Mouse (Mus musculus) erythroblast, embryonic 14.5 days (primary cell): Measurements from ENCODE around the gene Inpp4a. TPM values are rescaled to one million over a fixed set of nuclear protein-coding genes. Genes with fewer than 3 reads are reported as not detected.
A peak's percentile ranks its signal among the peaks of the same experiment; 100 is the strongest.

Experiments used
- H3K27me3 ChIP-seq: 2 replicates; pipeline ENCODE4 v1.6.1; 2012; ENCODE audit warnings: inconsistent platforms; ENCODE audit not compliant: control insufficient read depth
- H3K36me3 ChIP-seq: 2 replicates; pipeline ENCODE4 v1.6.1; 2012; ENCODE audit warnings: mild to moderate bottlenecking, inconsistent platforms; ENCODE audit not compliant: control insufficient read depth
- H3K4me1 ChIP-seq: 2 replicates; pipeline ENCODE4 v1.6.1; 2012; ENCODE audit warnings: inconsistent platforms; ENCODE audit not compliant: control insufficient read depth
- H3K4me3 ChIP-seq: replicated peaks from 2 replicates; pipeline ENCODE3; 2012; ENCODE audit warnings: moderate library complexity, mild to moderate bottlenecking, inconsistent platforms
- H3K9me3 ChIP-seq: 2 replicates; pipeline ENCODE4 v1.6.1; 2012; ENCODE audit warnings: low read length, inconsistent platforms, mixed read lengths; ENCODE audit not compliant: control insufficient read depth
- GATA1 ChIP-seq: IDR thresholded peaks from 2 replicates; pipeline ENCODE4 v1.6.1; 2012; ENCODE audit warnings: low read length, inconsistent platforms, mixed read lengths
- TAL1 ChIP-seq: IDR thresholded peaks from 3 replicates; pipeline ENCODE4 v1.6.1; 2012; ENCODE audit warnings: low read length, inconsistent platforms, mixed read lengths
- polyA plus RNA-seq: library from polyadenylated mRNA; stranded (reverse); fragments of >175 nt; gene quantifications from 2 replicates; pipeline ENCODE4 v1.2.3, GENCODE M21; 2012

Inpp4a gene
- polyA plus RNA-seq, result 0.01 and 0.02 TPM in 2 replicates

- Histone ChIP-seq H3K36me3 (no peaks in the 10 kb centered on the region), H3K27me3 (peaks cover 26% of the 10 kb centered on the region), H3K9me3 (no peaks in the 10 kb centered on the region; the same call in 1 of the 2 replicates), H3K4me3 (peak within 1 kb of the TSS; percentile 72), H3K4me1 (peaks cover 13% of the 10 kb centered on the region)
- TF ChIP-seq GATA1 (no peak), TAL1 (no peak)
These were observed at the start of gene Inpp4a for GRCm38 (mm10) chr1:37299540-37300491. TSS of gene Inpp4a (plus strand) at chr1:37299865.

DNA sequence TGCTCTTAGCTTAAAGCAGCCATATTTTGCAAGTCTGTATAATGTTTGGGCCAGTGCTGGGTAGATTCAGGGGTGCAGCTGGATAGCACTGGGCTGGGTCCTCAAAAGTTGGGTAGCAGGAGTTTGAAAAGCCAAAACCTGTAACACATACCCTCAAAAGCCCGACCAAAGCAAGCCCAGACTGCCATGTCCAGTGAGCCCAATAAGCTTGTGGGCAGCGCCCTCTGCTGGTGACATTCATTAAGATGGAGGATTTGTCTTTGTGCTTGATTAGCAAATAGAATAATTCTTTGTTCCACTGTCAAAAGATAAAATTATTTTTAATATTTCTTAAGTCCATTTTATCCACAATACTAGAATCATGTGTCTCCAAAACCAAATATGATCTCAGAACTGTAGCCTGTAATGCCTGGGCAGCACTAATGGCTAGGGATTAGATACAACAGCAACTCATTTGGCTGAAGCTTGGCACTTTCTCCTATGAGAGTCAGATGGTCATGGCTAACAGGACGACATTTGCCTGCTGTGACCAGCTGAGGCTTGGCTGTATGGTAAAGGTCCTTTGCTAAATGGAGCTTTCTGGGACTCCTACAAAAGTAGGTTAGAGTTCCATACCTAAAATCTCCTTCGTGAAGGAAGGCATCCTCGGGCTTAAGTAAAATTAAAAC, 48.9 kb upstream of the Inpp4a start:
- Histone ChIP-seq H3K9me3 (no peaks in the 10 kb centered on the region; the same call in 1 of the 2 replicates), H3K4me1 (no peaks in the 10 kb centered on the region), H3K4me3 (no peak overlapping the region), H3K36me3 (no peaks in the 10 kb centered on the region), H3K27me3 (no peaks in the 10 kb centered on the region)
- TF ChIP-seq TAL1 (no peak), GATA1 (no peak)

GRCm38 (mm10) chr1:37258443-37258842, 41.2 kb upstream of the Inpp4a start:
- no peak for TF ChIP-seq GATA1
- no peak for TF ChIP-seq TAL1
- H3K36me3 ChIP-seq, result no peaks in the 10 kb centered on the region
- H3K27me3 ChIP-seq, result no peaks in the 10 kb centered on the region
- H3K4me3 ChIP-seq, result no peak overlapping the region
- no peaks in the 10 kb centered on the region for H3K4me1 ChIP-seq
- H3K9me3 ChIP-seq, result peaks cover 2% of the 10 kb centered on the region; the same call in 1 of the 2 replicates

DNA sequence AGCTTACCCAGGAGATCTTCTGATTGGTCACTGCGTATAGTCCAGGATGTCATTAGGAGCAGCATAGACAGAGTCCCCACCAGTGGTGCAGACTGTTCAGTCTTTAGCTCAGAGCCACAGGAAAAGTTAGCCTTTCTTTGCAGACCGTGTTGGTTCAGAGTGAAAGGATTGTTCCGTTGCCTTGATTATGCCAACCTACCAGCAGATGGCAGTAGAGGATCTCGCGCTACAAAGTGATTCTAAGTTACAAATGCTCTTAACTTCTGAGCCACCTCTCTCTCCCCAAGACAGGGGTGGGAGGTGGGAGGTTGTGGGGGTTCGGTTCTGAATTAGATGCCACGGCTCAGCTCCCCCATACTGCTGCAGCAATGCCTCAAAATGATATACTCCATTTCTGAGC, 27.2 kb upstream of the Inpp4a start:
- Histone ChIP-seq H3K4me1 (peaks cover 1% of the 10 kb centered on the region; the same call in 1 of the 2 replicates), H3K27me3 (no peaks in the 10 kb centered on the region), H3K4me3 (no peak overlapping the region), H3K36me3 (no peaks in the 10 kb centered on the region), H3K9me3 (no peaks in the 10 kb centered on the region)
- no peak for TF ChIP-seq TAL1
- TF ChIP-seq GATA1, result no peak

DNA sequence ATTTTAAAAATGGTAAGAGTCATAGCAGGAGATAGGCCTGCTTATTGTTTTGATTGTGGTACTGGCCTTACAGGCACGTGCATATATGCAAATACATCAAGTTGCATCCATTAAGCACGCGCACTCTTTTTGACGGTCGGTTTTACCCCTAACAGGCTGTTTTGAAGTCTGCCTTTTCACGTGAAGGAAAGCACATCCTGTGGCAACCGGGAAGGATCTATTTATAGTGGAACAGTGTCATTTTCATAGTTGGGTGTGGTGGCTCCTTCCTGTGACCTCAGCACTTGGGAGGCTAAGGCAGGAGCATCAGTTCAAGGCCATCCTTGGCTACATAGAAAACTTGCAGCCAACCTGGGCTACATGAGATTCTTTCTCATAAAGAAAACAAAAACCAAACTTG, 13.1 kb upstream of the Inpp4a start:
- Histone ChIP-seq H3K4me3 (no peak overlapping the region), H3K36me3 (no peaks in the 10 kb centered on the region), H3K9me3 (no peaks in the 10 kb centered on the region), H3K27me3 (no peaks in the 10 kb centered on the region), H3K4me1 (no peaks in the 10 kb centered on the region)
- TF ChIP-seq GATA1 (no peak), TAL1 (no peak)

DNA sequence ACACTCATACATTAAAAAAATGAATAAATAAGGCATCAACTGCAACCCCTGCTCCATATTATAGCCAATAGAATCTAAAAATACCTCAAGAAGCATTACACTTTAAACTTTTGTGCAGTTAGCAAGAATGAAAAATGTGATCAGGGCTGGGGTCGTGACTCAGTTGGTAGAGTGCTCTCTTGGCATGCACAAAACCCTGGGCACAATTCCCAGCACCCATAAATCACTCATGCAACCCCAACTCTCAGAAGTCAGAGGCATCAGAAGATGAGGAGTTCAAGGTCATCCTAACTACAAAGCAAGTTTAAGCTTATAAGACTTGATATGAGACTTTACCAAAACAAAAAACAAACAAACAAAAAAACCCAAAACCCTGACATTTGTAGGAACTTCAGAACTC, 11.9 kb upstream of the Inpp4a start:
- Histone ChIP-seq H3K4me1 (no peaks in the 10 kb centered on the region), H3K27me3 (no peaks in the 10 kb centered on the region), H3K36me3 (no peaks in the 10 kb centered on the region), H3K9me3 (no peaks in the 10 kb centered on the region), H3K4me3 (no peak overlapping the region)
- no peak for TF ChIP-seq GATA1
- TF ChIP-seq TAL1, result no peak

DNA sequence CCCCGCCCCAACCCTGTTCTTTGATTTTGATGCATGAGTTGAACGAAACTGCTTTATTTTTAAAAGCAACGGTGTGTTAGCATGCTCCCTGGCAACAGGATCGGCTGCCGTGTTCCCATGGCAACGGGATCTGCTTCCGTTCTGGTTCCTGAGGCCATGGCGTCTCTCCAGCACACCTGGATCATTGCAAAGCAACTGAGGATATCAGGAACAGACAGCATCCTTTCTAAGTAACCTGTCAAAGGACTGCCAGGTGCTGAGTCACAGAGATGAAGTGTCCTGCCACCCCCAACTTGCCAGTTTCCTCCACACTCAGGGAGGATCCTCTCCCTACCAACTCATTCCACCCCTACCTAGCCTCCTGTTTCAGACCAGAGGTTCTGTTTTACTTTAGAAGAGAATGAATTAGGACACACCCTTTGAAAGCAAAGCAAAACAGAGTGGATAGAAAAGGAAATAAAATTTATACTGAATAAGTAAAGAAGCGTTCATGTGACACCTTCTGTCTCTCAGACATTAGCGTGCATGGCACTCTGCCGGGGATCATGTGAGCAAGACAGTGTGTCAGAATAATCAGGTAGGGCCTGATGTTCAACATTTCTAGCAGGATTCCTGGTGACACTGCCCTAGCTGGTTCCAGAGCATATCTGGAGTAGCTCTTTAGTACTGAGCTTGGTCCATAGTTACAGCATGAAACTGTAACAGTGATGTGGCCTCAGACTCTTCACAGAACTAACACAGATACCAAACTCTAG, 11.3 kb upstream of the Inpp4a start:
- no peaks in the 10 kb centered on the region for H3K27me3 ChIP-seq
- H3K36me3 ChIP-seq, result no peaks in the 10 kb centered on the region
- no peak for TF ChIP-seq TAL1
- no peaks in the 10 kb centered on the region for H3K4me1 ChIP-seq
- H3K9me3 ChIP-seq, result no peaks in the 10 kb centered on the region
- no peak overlapping the region for H3K4me3 ChIP-seq

DNA sequence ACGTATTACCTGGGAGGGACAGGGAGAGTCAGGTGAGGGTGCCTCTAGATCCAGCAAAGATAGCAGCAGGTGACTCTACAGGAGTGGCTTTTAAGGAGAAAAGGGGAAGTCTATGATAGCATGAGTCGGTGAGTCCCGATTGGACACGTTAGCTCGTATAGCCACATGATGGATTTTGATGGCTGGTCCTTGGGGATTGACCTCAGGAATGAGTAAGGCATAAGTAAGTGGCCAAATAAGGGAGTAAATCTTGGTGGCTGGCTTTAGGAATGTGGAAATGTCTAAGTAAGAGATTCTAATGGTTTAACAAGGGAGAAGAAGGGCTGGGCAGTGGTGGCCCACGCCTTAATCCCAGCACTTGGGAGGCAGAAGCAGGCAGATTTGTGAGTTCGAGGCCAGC, 10.7 kb upstream of the Inpp4a start:
- H3K36me3 ChIP-seq, result no peaks in the 10 kb centered on the region
- no peaks in the 10 kb centered on the region for H3K4me1 ChIP-seq
- no peaks in the 10 kb centered on the region for H3K27me3 ChIP-seq
- TF ChIP-seq TAL1 (no peak), GATA1 (no peak)
- H3K4me3 ChIP-seq, result no peak overlapping the region
- H3K9me3 ChIP-seq, result no peaks in the 10 kb centered on the region

DNA sequence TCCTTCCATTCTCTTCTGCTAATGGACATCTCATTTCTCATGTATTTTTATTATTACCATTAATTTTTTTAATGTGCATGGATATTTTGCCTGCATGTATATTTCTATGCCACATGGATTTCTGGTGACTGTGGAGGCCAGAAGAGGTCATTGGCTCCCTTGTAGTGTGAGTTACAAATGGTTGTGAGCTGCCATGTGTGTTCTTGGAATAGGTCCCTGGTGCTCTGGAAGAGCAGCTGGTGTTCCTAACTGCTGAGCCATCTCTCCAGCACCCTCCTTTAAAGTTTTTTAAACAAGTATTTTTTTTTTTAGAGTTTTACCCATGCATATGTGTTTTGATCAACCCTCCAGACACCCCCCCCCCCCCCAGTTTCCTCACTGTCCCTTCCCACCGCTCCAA, 3.3 kb upstream of the Inpp4a start:
- Histone ChIP-seq H3K36me3 (no peaks in the 10 kb centered on the region), H3K27me3 (peaks cover 17% of the 10 kb centered on the region), H3K4me3 (no peak overlapping the region), H3K4me1 (peaks cover 13% of the 10 kb centered on the region), H3K9me3 (no peaks in the 10 kb centered on the region; the same call in 1 of the 2 replicates)
- TF ChIP-seq TAL1 (no peak), GATA1 (no peak)
